Mouse (Mus musculus): Measurements from ENCODE around the gene Gins1.

- TF ChIP-seq POLR2A (IDR thresholded peaks at IDR 0.05; ENCODE audit: low read depth, low read length): no peak
- no peak for TF ChIP-seq CTCF (IDR thresholded peaks at IDR 0.05; ENCODE audit: borderline replicate concordance, insufficient read depth, low read length)
Measured at GRCm38 (mm10) chr2:150904936-150905450, at the start of gene Gins1.

Data from embryonic fibroblast, embryonic 13.5 days (primary cell).